In genomic region chr3:138458441-138458840, GRCm38 (mm10) we compare ENCODE assay signal across 27 mouse cellular contexts. TPM values are rescaled to one million over a fixed set of nuclear protein-coding genes. Genes with fewer than 3 reads are reported as not detected.
DNase-seq lines count a peak whose midpoint lies in the region; ATAC-seq and TF ChIP-seq lines count a peak whose summit lies in the region.
"Had no signal": no experiment of that assay in that cellular context is flagged by ENCODE, and none has a peak within 500 bp of the region (broad histone marks: within the 10 kb centered on the region; RNA-seq: fewer than 3 reads in every experiment).

No protein-coding gene starts in this region.

- no peak overlapping the region for H3K4me3 ChIP-seq in layer of hippocampus, adult 2 months
- H3K4me3 ChIP-seq in midbrain, embryonic 14.5 days (replicated peaks; ENCODE audit: low read depth, low read length) = no peak overlapping the region
- H3K4me3 ChIP-seq: embryonic facial prominence, embryonic 10.5 days; embryonic facial prominence, embryonic 12.5 days; forebrain, embryonic 13.5 days; forebrain, embryonic 15.5 days had no signal

- no peak overlapping the region for H3K9ac ChIP-seq in midbrain, embryonic 14.5 days (replicated peaks; ENCODE audit: low read length)
- H3K9ac ChIP-seq: embryonic facial prominence, embryonic 12.5 days; forebrain, embryonic 13.5 days; forebrain, embryonic 15.5 days; forebrain, postnatal 0 days had no signal

- no peaks in the 10 kb centered on the region for H3K4me1 ChIP-seq in midbrain, embryonic 14.5 days (ENCODE audit: control insufficient read depth, insufficient read depth, low read length)
- H3K4me1 ChIP-seq: embryonic facial prominence, embryonic 10.5 days; embryonic facial prominence, embryonic 12.5 days; forebrain, embryonic 13.5 days; forebrain, embryonic 15.5 days had no signal

- no peak for ATAC-seq in midbrain, embryonic 14.5 days (ENCODE audit: low FRiP score, low TSS enrichment)
- ATAC-seq: forebrain, embryonic 13.5 days; forebrain, embryonic 15.5 days; forebrain, postnatal 0 days had no signal

- peak overlapping the region; percentile 32; the same call in 1 of the 2 replicates for H3K27ac ChIP-seq in layer of hippocampus, adult 2 months
- H3K27ac ChIP-seq in midbrain, embryonic 14.5 days (replicated peaks; ENCODE audit: low read depth, low read length) = no peak overlapping the region
- H3K27ac ChIP-seq: embryonic facial prominence, embryonic 10.5 days; embryonic facial prominence, embryonic 12.5 days; forebrain, embryonic 13.5 days; forebrain, embryonic 15.5 days had no signal

- no peak for TF ChIP-seq CTCF in layer of hippocampus, adult 2 months (conservative IDR thresholded peaks at IDR 0.05)

- H3K27me3 ChIP-seq in midbrain, embryonic 14.5 days (ENCODE audit: control insufficient read depth, insufficient read depth, low read length) = no peaks in the 10 kb centered on the region
- H3K27me3 ChIP-seq: embryonic facial prominence, embryonic 12.5 days; forebrain, embryonic 13.5 days; forebrain, embryonic 15.5 days had no signal

- peak; percentile 35 for DNase-seq in layer of hippocampus, adult 11-12 months (ENCODE audit: low spot score)
- DNase-seq in layer of hippocampus, postnatal 10 days (ENCODE audit: low spot score in 2 of 2) = no peak
- peak; percentile 40 to 74 for DNase-seq in layer of hippocampus, adult 2 months (ENCODE audit: low spot score in 2 of 2)
- DNase-seq in layer of hippocampus, postnatal 25 days (ENCODE audit: extremely low spot score in 1 of 2, low spot score in 1 of 2) = no peak
- peak; percentile 38 to 57 for DNase-seq in layer of hippocampus, adult 8-10 months (ENCODE audit: low spot score in 2 of 2)
- DNase-seq in telencephalon, adult 2 months (ENCODE audit: low read depth, low spot score) = peak; percentile 12
- no peak for DNase-seq in midbrain, embryonic 14.5 days
- no peak for DNase-seq in spleen, postnatal 10 days (ENCODE audit: low spot score in 2 of 2)
- DNase-seq: adrenal gland, adult 2 months; adrenal gland, postnatal 14 days; adrenal gland, postnatal 36 days; cerebellum, adult 11 months; cerebellum, adult 18-20 months; cerebellum, adult 8-10 months; cerebellum, postnatal 10 days; cerebellum, postnatal 25 days; forebrain, postnatal 0 days had no signal

- H3K36me3 ChIP-seq in midbrain, embryonic 14.5 days (ENCODE audit: control insufficient read depth, insufficient read depth, low read length) = peaks cover 89% of the 10 kb centered on the region

- 95% methylated on average over 3 of the region's 3 CpGs for WGBS in midbrain, embryonic 14.5 days

- H3K9me3 ChIP-seq in midbrain, embryonic 14.5 days (ENCODE audit: control insufficient read depth, low read length) = no peaks in the 10 kb centered on the region
- H3K9me3 ChIP-seq: embryonic facial prominence, embryonic 10.5 days; embryonic facial prominence, embryonic 12.5 days; forebrain, embryonic 13.5 days; forebrain, embryonic 15.5 days had no signal

- no peak overlapping the region for H3K4me2 ChIP-seq in midbrain, embryonic 14.5 days (ENCODE audit: low read length)
- H3K4me2 ChIP-seq: embryonic facial prominence, embryonic 12.5 days; forebrain, embryonic 13.5 days; forebrain, embryonic 15.5 days had no signal

RNA-seq across cellular contexts. Expression of gene Adh5, which starts 15.5 kb away (rescaled TPM):
- total RNA-seq in layer of hippocampus, postnatal 10 days (2021) = 10 to 100 TPM; 89.4 to 93.7 TPM
- total RNA-seq in layer of hippocampus, adult 2 months (2021) = 10 to 100 TPM; 69.6 to 70.8 TPM
- 10 to 100 TPM; 71.0 to 76.7 TPM for total RNA-seq in layer of hippocampus, postnatal 25 days (2021)
- 10 to 100 TPM; 63.2 to 74.4 (median 69.9) TPM for total RNA-seq in layer of hippocampus, adult 8-10 months (2022)
- polyA plus RNA-seq in midbrain, embryonic 14.5 days (2014; fragmentation: Nextera tagmentation; extraction: Ambion mirVana) = 220 and 238 TPM in 2 replicates

RNA-seq across cellular contexts. Expression of gene Metap1, which starts 30.9 kb away (rescaled TPM):
- total RNA-seq in layer of hippocampus, postnatal 10 days (2021) = 10 to 100 TPM; 51.7 to 54.1 TPM
- 10 to 100 TPM; 43.8 to 46.0 TPM for total RNA-seq in layer of hippocampus, adult 2 months (2021)
- 10 to 100 TPM; 41.9 to 44.4 TPM for total RNA-seq in layer of hippocampus, postnatal 25 days (2021)
- 10 to 100 TPM; 46.0 to 50.2 (median 47.7) TPM for total RNA-seq in layer of hippocampus, adult 8-10 months (2022)
- 48.2 and 60.3 TPM in 2 replicates for polyA plus RNA-seq in midbrain, embryonic 14.5 days (2014; fragmentation: Nextera tagmentation; extraction: Ambion mirVana)

RNA-seq across cellular contexts. Expression of gene Adh4, which starts 43.2 kb away (rescaled TPM):
- total RNA-seq in layer of hippocampus, postnatal 10 days (2021) = not detected
- not detected for total RNA-seq in layer of hippocampus, adult 2 months (2021)
- not detected for total RNA-seq in layer of hippocampus, postnatal 25 days (2021)
- total RNA-seq in layer of hippocampus, adult 8-10 months (2022) = not detected
- polyA plus RNA-seq in midbrain, embryonic 14.5 days (2014; fragmentation: Nextera tagmentation; extraction: Ambion mirVana) = not detected in 2 replicates
- total RNA-seq: forebrain, postnatal 0 days; MEL had no signal
- polyA plus RNA-seq: brain, embryonic 14.5 days; C2C12; cortical plate, adult 2 months; embryonic facial prominence, embryonic 10.5 days; embryonic facial prominence, embryonic 12.5 days; embryonic facial prominence, embryonic 14.5 days; forebrain, embryonic 11.5 days; forebrain, embryonic 13.5 days; forebrain, embryonic 15.5 days; forebrain, postnatal 0 days had no signal

Comparison
In these comparisons a context has a peak if more than half of its experiments do, and no peak if none do; other contexts are left out.
1. DNase-seq: peak in layer of hippocampus, adult 11-12 months (single experiment), layer of hippocampus, adult 2 months (2 of 2), layer of hippocampus, adult 8-10 months (2 of 2) and telencephalon, adult 2 months (single experiment); none in layer of hippocampus, postnatal 10 days (0 of 2), layer of hippocampus, postnatal 25 days (0 of 2), midbrain, embryonic 14.5 days (single experiment) and spleen, postnatal 10 days (0 of 2).